Mouse (Mus musculus) MN1 (cell line): ENCODE measurements around the gene Gpc6.

ENCODE experiments used
- DNase-seq: peaks from one replicate; pipeline ENCODE4 v3.0.0-alpha.2; 2016; ENCODE audit warnings: low spot score

Gene Gpc6

GRCm38 (mm10) chr14:117452150-117452549 is 527.0 kb downstream of the Gpc6 start:
- DNase-seq = no peak

GRCm38 (mm10) chr14:117473378-117473777 is 548.3 kb downstream of the Gpc6 start:
- no peak for DNase-seq

GRCm38 (mm10) chr14:117478879-117479278 is 553.8 kb downstream of the Gpc6 start:
- DNase-seq = peak; percentile 11

- DNase-seq = peak; percentile 6
Measured at GRCm38 (mm10) chr14:117487161-117487754, 562.1 kb downstream of the Gpc6 start.

GRCm38 (mm10) chr14:117490469-117490868 is 565.4 kb downstream of the Gpc6 start:
- no peak for DNase-seq

GRCm38 (mm10) chr14:117495118-117495517 is 570.0 kb downstream of the Gpc6 start:
- DNase-seq = no peak

DNA sequence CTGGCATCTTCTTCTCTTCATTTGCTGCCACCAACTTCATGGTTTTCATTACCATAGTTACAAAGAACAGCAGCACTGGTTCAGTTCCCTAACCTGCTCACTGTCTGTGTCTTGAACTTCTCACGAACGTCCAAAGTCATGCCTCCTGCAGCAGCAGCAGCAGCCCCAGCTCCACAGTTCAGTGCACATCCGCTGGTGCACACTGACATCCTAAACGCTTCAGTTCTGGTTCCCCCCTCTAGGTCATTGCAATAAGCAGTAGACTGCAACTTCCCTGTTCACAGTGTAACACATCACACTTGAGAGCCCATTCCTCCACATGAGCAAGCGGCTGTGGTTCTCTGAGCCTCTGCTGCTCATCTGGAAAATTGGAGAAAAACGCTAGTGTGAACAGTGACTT is 573.7 kb downstream of the Gpc6 start:
- DNase-seq = no peak

DNA sequence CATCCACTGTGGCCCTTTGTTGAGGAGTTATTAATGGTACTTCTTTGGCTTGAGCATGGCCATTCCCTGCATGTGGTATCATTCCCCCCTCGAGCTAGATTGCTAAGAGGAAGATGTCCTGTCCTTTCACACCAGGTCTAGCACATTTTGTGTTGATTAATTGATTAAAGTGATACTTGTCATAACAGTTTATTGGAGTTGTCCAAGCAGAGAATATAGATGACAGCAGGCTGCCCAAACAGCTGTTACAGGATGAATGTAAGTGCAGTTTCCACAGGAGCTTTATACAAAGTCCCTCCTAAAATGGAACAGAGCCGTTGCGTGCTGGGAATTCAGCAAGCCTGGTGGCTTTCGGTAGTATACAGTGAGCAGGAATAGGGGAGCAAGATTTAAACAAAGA is 574.2 kb downstream of the Gpc6 start:
- DNase-seq = no peak

DNA sequence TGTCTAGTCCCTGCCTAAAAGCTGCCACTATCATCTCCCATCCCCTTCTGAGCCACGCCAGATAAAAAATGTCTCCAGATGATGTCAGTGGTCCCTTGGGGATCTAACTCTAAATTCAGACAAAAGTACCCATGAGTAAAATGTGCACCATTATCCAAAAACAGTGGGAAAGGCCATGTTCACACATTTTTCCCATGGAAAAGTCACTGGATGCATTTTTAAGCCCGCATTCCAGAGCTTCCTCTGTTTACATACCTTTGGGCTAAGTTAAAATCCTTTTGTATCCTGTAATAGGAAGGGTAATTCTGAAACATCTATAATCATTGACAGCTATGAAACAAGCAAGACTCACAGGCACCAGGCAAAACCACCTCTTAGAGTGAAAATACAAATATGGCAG is 589.7 kb downstream of the Gpc6 start:
- DNase-seq = no peak

DNA sequence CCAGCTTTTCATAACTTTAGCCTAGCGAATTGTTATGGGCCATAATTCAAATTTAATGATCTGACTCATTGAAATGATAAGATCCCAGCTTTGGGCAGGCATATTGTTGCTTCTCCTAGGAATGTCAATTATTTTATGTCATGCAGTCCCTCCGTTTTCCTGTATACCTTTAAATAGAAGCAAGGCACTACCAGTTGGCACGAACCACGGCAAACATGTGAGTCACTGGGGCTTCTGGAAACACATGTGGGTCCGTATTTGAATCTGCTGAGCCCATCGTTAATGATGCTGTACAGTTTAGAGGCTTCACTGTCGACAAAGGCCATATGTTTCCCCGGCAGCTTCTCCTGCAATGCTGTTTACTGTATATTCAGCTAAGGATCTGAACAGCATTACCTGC is 594.5 kb downstream of the Gpc6 start:
- DNase-seq = peak; percentile 61

GRCm38 (mm10) chr14:117520706-117521105 is 595.6 kb downstream of the Gpc6 start:
- no peak for DNase-seq

GRCm38 (mm10) chr14:117525133-117525532 is 600.0 kb downstream of the Gpc6 start:
- DNase-seq = no peak

DNA sequence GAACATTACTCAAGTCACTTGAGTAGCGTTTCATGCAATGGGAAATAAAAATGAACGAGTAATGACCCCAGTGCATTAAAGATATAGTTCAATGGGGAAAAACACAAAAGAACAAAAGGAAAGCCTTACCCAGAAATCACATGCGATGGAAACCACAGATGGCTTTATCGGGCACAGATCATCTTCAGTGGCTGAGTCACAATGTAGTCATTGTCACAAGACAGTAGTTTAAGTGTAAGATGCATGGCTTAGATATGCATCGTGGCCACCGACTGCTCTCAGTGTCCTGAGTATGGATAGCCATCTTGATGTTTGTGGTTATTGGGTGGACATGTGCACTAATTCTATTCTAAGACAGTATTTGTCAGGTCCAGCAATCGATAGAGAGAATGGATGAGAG is 601.9 kb downstream of the Gpc6 start:
- DNase-seq = peak; percentile 7

GRCm38 (mm10) chr14:117529439-117529838 is 604.3 kb downstream of the Gpc6 start:
- no peak for DNase-seq

GRCm38 (mm10) chr14:117552776-117553175 is 627.7 kb downstream of the Gpc6 start:
- no peak for DNase-seq

GRCm38 (mm10) chr14:117556715-117557320 is 631.7 kb downstream of the Gpc6 start:
- DNase-seq = peak; percentile 46

DNA sequence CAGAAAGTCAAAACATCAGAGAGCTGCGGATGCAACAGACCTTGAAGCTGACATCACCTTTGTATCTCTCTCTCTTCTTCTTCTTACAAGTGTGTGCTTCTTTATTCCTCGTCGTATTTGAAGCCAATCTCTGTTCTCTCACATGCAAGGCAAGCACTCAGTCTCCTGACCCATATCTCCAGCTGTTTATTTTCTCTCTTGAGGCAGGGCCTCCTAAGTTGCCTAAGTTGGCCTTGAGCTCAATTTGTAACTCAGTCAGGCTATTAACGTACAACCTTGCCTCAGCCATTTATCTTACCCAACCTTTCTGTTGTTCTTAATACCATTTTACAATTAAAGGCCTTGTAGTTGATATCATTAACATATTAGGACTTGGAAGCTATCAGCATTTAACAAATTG is 637.0 kb downstream of the Gpc6 start:
- no peak for DNase-seq

GRCm38 (mm10) chr14:117569278-117569677 is 644.2 kb downstream of the Gpc6 start:
- DNase-seq = no peak

DNA sequence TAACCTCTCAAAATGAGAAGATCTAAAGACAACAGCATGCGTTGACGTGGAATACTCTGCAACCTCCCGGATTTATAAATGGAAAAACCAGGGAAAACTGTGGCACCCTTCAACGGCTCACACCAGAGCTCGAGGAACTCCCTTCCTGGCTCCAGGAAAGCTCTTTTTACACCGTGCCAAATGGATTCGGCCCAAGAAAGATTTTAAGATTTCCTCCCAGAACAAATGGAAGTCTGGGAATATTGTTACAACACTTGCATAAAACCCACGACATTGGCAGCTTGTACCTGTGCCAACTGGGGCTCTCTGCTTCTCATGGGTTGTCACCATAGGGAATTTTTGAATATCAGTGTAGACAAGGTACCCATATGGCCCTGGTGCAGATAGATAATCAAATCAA is 647.1 kb downstream of the Gpc6 start:
- DNase-seq = peak; percentile 46

- no peak for DNase-seq
Measured at GRCm38 (mm10) chr14:117574216-117574615, 649.1 kb downstream of the Gpc6 start.

GRCm38 (mm10) chr14:117581740-117582139 is 656.6 kb downstream of the Gpc6 start:
- no peak for DNase-seq

DNA sequence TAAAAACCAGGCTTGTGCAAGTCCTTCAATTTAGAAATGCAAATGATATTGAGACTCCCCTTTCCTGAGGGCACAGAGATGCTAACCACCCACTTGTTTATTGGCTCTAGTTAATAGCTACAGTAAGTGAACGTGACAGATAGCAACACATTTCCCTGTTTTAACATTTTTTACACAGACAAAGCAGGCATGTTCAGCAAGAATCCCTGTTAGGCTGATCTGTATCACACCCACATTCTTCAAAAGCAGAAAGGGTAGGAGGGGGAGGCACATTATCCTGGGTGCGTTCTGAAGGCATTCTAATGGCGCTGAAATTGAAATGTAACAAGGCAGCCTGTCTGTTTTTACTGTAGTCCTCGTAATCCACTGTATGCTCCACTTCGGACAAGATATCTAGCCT is 674.6 kb downstream of the Gpc6 start:
- DNase-seq = no peak

DNA sequence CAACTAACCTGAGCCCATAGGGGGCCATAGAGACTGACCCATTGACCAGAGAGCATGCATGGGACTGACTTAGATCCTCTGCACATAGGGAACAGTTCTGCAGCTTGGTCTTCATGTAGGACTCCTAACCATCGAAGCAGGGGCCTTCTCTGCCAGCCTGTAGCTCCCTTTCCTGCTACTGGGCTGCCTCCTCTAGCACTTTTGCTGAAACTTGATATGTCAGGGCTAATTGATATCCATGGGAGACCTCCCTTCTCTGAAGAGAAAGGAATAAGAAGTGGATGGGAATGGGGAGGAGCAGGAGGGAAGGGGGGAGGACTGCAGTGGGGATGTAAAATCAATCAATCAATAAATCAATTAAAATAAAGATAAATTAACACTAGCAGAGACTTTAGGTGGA is 678.7 kb downstream of the Gpc6 start:
- DNase-seq = no peak

DNA sequence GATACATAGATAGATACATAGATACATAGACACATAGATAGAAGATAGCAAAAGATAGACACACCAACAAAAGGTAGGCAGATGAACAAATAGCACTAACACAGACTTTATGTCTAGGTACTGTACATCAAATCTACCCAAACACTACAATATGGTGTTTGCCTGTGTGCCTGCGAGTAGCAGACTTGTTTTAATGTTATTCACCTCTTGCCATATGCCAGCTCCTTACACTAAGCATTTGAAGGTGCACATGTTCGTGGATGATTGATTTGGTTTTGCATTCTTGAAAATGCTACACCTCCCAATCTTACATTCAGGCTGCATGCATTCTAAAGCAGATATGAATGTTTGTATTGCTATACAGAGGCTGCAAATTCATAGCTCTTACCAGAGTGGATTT is 680.6 kb downstream of the Gpc6 start:
- DNase-seq = no peak
